Mouse (Mus musculus) cerebellum, adult 2 months (tissue): ENCODE data around the gene Bnip3. TPM values are rescaled to one million over a fixed set of nuclear protein-coding genes. Genes with fewer than 3 reads are reported as not detected.

ENCODE experiments used
- DNase-seq, 2 experiments: peaks; one replicate each; pipeline ENCODE4 v3.0.0; 2021
- H3K27ac ChIP-seq: fragments of 200-500 bp; 2 replicates; pipeline ENCODE4 v1.5.1; 2012; ENCODE audit warnings: low read length, control low read depth, inconsistent platforms; ENCODE audit not compliant: insufficient read depth
- H3K27me3 ChIP-seq: fragments of 200-500 bp; 2 replicates; pipeline ENCODE4 v1.6.1; 2012; ENCODE audit warnings: inconsistent platforms, mild to moderate bottlenecking, low read length, moderate library complexity; ENCODE audit not compliant: control insufficient read depth, insufficient read depth
- H3K4me1 ChIP-seq: fragments of 200-500 bp; 2 replicates; pipeline ENCODE4 v1.6.1; 2011; ENCODE audit warnings: low read length; ENCODE audit not compliant: control insufficient read depth, insufficient read depth
- H3K4me3 ChIP-seq: fragments of 200-500 bp; replicated peaks from 2 replicates; pipeline ENCODE3; 2011; ENCODE audit warnings: mild to moderate bottlenecking, low read depth, low read length, control low read depth; ENCODE audit not compliant: insufficient read depth
- CTCF ChIP-seq: fragments of 200-500 bp; IDR thresholded peaks from 2 replicates; pipeline ENCODE4 v1.5.1; 2011; ENCODE audit warnings: low read depth, mild to moderate bottlenecking, control low read depth, low read length, moderate library complexity, borderline replicate concordance; ENCODE audit not compliant: insufficient read depth
- POLR2A ChIP-seq: fragments of 200-500 bp; IDR thresholded peaks from 2 replicates; pipeline ENCODE4 v1.6.1; 2011; ENCODE audit warnings: low read length, control low read depth, borderline replicate concordance; ENCODE audit not compliant: insufficient read depth
- WGBS: fragments of 180-500 bp; shearing (Covaris S2); methylation state at CpG from one replicate; pipeline ENCODE4 v1.1.7; 2018; 5-methylcytosine and 5-hydroxymethylcytosine counted together
- polyA plus RNA-seq: library from polyadenylated mRNA; depleted of rRNA; stranded (reverse); fragments of >200 nt; gene quantifications from 2 replicates; pipeline ENCODE4 v1.2.3, GENCODE M21; 2012

The Bnip3 gene
- polyA plus RNA-seq, 1 experiment = 101 TPM

DNA sequence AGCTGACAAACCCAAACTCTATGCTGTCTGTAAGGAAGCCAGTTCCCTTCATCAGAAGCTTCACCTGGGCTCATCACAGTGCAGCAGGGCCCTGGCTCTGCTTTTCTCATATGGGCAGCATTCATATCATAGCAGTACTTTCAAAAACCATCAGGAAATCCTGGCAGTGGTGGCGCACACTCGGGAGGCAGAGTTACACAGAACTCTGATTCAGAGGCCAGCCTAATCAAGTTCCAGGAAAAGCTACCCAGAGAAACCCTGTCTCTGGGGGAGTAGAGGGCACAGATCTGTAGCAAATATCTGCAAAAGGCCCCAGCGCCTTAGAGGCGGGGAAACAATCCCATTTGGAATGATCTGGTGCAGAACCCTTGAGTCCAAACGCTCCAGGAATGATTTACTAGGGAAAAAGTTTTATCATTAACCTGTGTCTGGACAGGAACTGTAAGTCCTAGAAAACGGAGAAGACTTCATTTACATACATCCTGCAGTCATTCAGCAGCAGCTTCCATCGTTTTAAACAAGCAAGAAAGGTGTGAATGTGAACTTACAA lies 5.4 kb downstream of the Bnip3 start:
- H3K4me1 ChIP-seq = peaks cover 6% of the 10 kb centered on the region
- TF ChIP-seq POLR2A = no peak
- no peak for TF ChIP-seq CTCF
- 82% methylated on average over 7 of the region's 7 CpGs for WGBS
- DNase-seq = no peak
- no peaks in the 10 kb centered on the region for H3K27me3 ChIP-seq
- H3K27ac ChIP-seq = no peak overlapping the region
- no peak overlapping the region for H3K4me3 ChIP-seq

- Histone ChIP-seq H3K27me3 (no peaks in the 10 kb centered on the region), H3K4me1 (no peaks in the 10 kb centered on the region), H3K4me3 (no peak overlapping the region), H3K27ac (no peak overlapping the region)
- 59% methylated on average over 4 of the region's 4 CpGs for WGBS
- no peak for DNase-seq
- TF ChIP-seq POLR2A (no peak), CTCF (no peak)
Measured at GRCm38 (mm10) chr7:138898743-138899142, 10.6 kb downstream of the Bnip3 start.

- Histone ChIP-seq H3K27me3 (no peaks in the 10 kb centered on the region), H3K4me3 (no peak overlapping the region), H3K27ac (no peak overlapping the region), H3K4me1 (no peaks in the 10 kb centered on the region)
- 67% methylated on average over 2 of the region's 2 CpGs for WGBS
- no peak for DNase-seq
- TF ChIP-seq CTCF (no peak), POLR2A (no peak)
Measured at GRCm38 (mm10) chr7:138898122-138898521, 11.2 kb downstream of the Bnip3 start.

DNA sequence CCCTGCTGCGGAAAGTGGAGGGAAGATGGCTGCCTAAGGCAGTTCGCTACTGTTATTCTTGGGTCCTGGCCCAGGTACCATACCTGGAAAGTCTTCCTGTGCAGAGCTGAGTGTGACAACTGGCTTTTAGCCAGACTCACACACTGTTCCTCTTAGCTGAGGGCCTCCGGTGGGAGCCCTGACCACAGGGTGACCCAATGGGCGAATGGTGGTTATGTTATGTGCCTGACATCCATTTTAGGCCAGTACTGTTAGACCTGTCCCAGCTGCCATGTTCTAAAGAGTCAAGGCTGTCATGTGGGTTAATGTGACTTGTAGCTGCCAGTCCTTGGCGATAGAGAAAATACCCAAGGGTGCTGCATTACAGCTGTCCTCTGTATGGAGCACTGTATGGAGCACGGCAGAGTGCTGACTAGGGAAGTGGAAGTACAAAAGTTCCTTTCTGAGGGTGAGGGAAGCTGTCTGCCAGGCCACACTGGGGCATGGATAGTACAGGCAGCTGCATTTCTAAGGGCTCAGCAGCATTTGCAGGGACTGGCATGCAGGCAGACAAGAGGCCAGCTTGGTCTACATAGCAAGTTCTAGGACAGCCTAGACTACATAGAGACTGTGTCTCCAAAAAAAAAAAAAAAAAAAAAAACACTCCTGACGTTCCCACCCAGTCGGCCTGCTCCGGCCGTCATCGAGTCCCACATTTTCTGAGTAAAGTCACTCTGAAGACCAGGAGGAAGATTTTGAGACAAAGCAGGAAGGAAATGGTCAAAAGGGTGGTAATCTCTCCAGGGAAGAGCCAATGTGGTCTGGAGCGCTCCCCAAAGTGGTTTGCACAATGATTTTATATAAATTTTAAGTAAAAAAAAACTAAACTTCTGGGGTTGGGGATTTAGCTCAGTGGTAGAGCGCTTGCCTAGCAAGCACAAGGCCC lies 23.7 kb downstream of the Bnip3 start:
- WGBS = 83% methylated on average over 13 of the region's 13 CpGs
- no peaks in the 10 kb centered on the region for H3K27me3 ChIP-seq
- no peaks in the 10 kb centered on the region for H3K4me1 ChIP-seq
- TF ChIP-seq CTCF = no peak
- H3K27ac ChIP-seq = no peak overlapping the region
- H3K4me3 ChIP-seq = no peak overlapping the region
- no peak for DNase-seq

DNA sequence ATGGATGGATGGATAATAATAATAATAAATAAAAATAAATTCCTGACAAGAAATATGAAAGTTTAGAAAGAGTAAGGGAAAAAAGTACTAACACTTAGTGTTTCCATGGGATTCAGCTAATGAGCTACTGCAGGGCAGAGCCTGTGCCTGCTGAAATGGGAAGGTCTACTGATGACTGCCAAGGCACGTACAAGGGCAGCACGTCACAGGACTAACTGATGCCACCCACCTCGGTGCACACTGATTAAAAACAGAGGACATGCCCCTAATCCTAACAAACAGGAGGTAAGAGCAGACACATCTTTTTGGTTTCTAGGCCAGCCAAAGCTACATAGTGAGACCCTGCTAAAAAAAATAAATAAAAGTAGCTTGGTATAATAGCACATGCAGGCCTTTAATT lies 25.6 kb downstream of the Bnip3 start:
- no peak for DNase-seq
- no peaks in the 10 kb centered on the region for H3K27me3 ChIP-seq
- H3K27ac ChIP-seq = no peak overlapping the region
- no peak for TF ChIP-seq POLR2A
- TF ChIP-seq CTCF = no peak
- 95% methylated on average over 3 of the region's 3 CpGs for WGBS
- H3K4me3 ChIP-seq = no peak overlapping the region
- H3K4me1 ChIP-seq = no peaks in the 10 kb centered on the region

GRCm38 (mm10) chr7:138875031-138875430 lies 34.3 kb downstream of the Bnip3 start:
- 29% methylated on average over 3 of the region's 3 CpGs for WGBS
- DNase-seq = peak in 1 of 2 experiments; percentile 36
- no peaks in the 10 kb centered on the region for H3K27me3 ChIP-seq
- peaks cover 12% of the 10 kb centered on the region; the same call in 1 of the 2 replicates for H3K4me1 ChIP-seq
- TF ChIP-seq CTCF (no peak), POLR2A (no peak)
- peak overlapping the region; percentile 10; the same call in 1 of the 2 replicates for H3K27ac ChIP-seq
- no peak overlapping the region for H3K4me3 ChIP-seq

- 89% methylated on average over 3 of the region's 3 CpGs for WGBS
- no peak for TF ChIP-seq CTCF
- TF ChIP-seq POLR2A = no peak
Measured at GRCm38 (mm10) chr7:138872956-138873355, 36.4 kb downstream of the Bnip3 start.

GRCm38 (mm10) chr7:138868316-138868715 lies 41.0 kb downstream of the Bnip3 start:
- WGBS = 86% methylated on average over 4 of the region's 4 CpGs
- no peak for TF ChIP-seq CTCF
- no peak for TF ChIP-seq POLR2A
- Histone ChIP-seq H3K27ac (no peak overlapping the region), H3K27me3 (no peaks in the 10 kb centered on the region), H3K4me3 (no peak overlapping the region), H3K4me1 (peaks cover 7% of the 10 kb centered on the region)
- no peak for DNase-seq

More at GRCm38 (mm10) chr7:138872956-138873355, 36.4 kb downstream of the Bnip3 start:
- H3K27me3 ChIP-seq = no peaks in the 10 kb centered on the region
- H3K4me1 ChIP-seq = peaks cover 12% of the 10 kb centered on the region; the same call in 1 of the 2 replicates
- H3K27ac ChIP-seq = no peak overlapping the region
- DNase-seq = no peak
- no peak overlapping the region for H3K4me3 ChIP-seq

DNA sequence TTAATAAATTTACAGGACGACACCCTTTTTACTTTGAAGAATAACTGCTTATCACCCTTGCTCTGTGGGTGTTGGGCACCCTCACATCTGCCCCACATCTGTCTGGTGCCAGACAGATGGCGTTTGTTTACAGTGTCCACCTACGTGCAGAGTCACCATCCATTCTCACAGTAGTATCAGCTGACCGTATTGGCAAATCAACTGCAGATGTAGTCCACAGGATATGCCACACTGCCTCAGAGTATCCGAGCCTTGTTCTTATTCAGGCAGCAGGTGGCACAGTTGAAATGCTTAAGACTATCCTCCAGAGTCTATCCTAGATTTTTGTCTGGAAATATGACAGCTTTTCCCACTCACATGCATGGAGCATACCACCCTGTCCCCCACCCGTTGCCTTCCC lies 42.0 kb downstream of the Bnip3 start:
- Histone ChIP-seq H3K4me1 (peaks cover 7% of the 10 kb centered on the region), H3K27me3 (no peaks in the 10 kb centered on the region), H3K27ac (no peak overlapping the region), H3K4me3 (no peak overlapping the region)
- 67% methylated on average over 6 of the region's 6 CpGs for WGBS
- DNase-seq = no peak
- TF ChIP-seq CTCF = no peak
